Mouse (Mus musculus) urinary bladder, postnatal 14 days (tissue): ENCODE results near the gene Odf2.
"Not testable (repeated sequence)": the region's sequence is repeated elsewhere in the genome, so short reads cannot be mapped to it uniquely, and the experiment has no call there.

Experiments used
- DNase-seq: peaks from one replicate; pipeline ENCODE4 v3.0.0; 2021; ENCODE audit warnings: low spot score

The Odf2 gene

GRCm38 (mm10) chr2:29869646-29870451, 19.2 kb upstream of the Odf2 start:
- peak; percentile 56 for DNase-seq

- DNase-seq: no peak
Measured at GRCm38 (mm10) chr2:29872581-29873295, 16.3 kb upstream of the Odf2 start.

- DNase-seq: no peak
Measured at GRCm38 (mm10) chr2:29873801-29874200, 15.2 kb upstream of the Odf2 start.

GRCm38 (mm10) chr2:29878061-29878460, 11.0 kb upstream of the Odf2 start:
- DNase-seq: no peak

GRCm38 (mm10) chr2:29879191-29879590, 9.8 kb upstream of the Odf2 start:
- no peak for DNase-seq

GRCm38 (mm10) chr2:29879964-29880830, 8.8 kb upstream of the Odf2 start:
- DNase-seq: peak; percentile 41

GRCm38 (mm10) chr2:29886659-29887292, 2.2 kb upstream of the Odf2 start:
- DNase-seq: not testable (repeated sequence)

- peak; percentile 89 for DNase-seq
Measured at GRCm38 (mm10) chr2:29889991-29890833, 1.2 kb downstream of the Odf2 start.

GRCm38 (mm10) chr2:29891773-29892172, 2.8 kb downstream of the Odf2 start:
- no peak for DNase-seq

- DNase-seq: no peak
Measured at GRCm38 (mm10) chr2:29896071-29896470, 7.0 kb downstream of the Odf2 start.

- no peak for DNase-seq
Measured at GRCm38 (mm10) chr2:29897366-29897765, 8.3 kb downstream of the Odf2 start.

- DNase-seq: no peak
Measured at GRCm38 (mm10) chr2:29898081-29898480, 9.1 kb downstream of the Odf2 start.

- no peak for DNase-seq
Measured at GRCm38 (mm10) chr2:29902194-29902593, 13.2 kb downstream of the Odf2 start.

- DNase-seq: not testable (repeated sequence)
Measured at GRCm38 (mm10) chr2:29908171-29908570, 19.1 kb downstream of the Odf2 start.

GRCm38 (mm10) chr2:29910042-29910441, 21.0 kb downstream of the Odf2 start:
- DNase-seq: no peak

- DNase-seq: no peak
Measured at GRCm38 (mm10) chr2:29917621-29918020, 28.6 kb downstream of the Odf2 start.

GRCm38 (mm10) chr2:29922011-29922410, 33.0 kb downstream of the Odf2 start:
- DNase-seq: peak; percentile 42

GRCm38 (mm10) chr2:29926542-29926941, 37.5 kb downstream of the Odf2 start:
- DNase-seq: no peak

- DNase-seq: no peak
Measured at GRCm38 (mm10) chr2:29930506-29930905, 41.5 kb downstream of the Odf2 start.

GRCm38 (mm10) chr2:29931194-29931593, 42.2 kb downstream of the Odf2 start:
- DNase-seq: no peak
